Mouse (Mus musculus) heart, postnatal 0 days (tissue): ENCODE data around the gene Gas6.

Source experiments
- CTCF ChIP-seq: IDR thresholded peaks from 2 replicates; pipeline ENCODE4 v1.5.1; 2016; ENCODE audit warnings: antibody characterized with exemption, control low read depth, low read depth
- EP300 ChIP-seq: IDR thresholded peaks from 2 replicates; pipeline ENCODE4 v1.6.1; 2016; ENCODE audit warnings: antibody characterized with exemption, low read depth

DNA sequence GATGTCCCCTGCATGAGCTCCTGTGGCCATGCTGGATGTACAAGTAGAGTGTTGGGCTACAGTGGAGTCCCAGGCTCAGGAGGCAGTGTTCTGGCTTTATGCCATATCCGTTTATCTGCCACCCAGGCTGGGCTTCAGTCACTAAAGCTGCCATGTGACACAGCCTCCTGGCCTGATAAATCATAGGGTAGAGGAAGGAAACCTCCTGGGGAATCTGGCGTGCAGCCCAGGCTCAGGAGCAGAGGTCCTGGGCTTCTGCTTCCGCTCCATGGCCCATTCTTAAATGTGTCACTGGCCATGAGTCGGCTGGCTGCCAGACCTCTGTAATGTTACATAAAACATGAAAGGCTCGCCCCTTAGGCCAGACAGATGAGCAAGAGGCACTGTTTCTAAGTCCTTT is 36.7 kb upstream of the Gas6 start:
- TF ChIP-seq EP300 (peak; percentile 93), CTCF (0 out of 2 replicates have a peak, but pooled peaks have one; percentile 7)
